Mouse (Mus musculus): Measurements from ENCODE around the gene Gm20855. TPM values are rescaled to one million over a fixed set of nuclear protein-coding genes. Genes with fewer than 3 reads are reported as not detected.

Gm20855 gene
- not detected for polyA plus RNA-seq (2015; fragmentation: Illumina TruSeq; extraction: RNeasy Lipid Tissue Mini Kit (QIAGEN cat#74804); ENCODE audit: insufficient read depth, low replicate concordance)

GRCm38 (mm10) chrY:35131733-35132132, at the start of gene Gm20855:
TSS of gene Gm20855 (minus strand) at chrY:35131833.

